8 mouse cellular contexts compared by ENCODE assay signal in the genomic region with DNA sequence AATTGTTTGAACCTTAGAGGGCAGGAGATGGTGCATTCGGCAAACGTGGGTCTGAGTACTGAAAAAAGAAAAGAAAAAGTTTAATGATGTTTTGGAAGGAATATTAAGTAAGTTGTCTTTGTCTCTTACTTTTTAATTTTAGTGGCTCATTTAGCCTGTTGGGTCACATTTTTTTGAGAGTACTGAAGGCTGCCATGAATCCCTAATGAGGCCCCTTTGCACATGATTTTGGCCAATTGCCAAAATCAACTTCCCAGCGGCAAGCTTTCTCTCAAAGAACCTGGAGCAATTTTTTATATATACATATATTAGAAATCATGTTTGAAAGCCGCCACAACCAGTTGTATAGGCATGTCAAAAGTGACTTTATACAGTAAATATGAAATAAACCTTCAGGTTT.
DNase-seq lines count a peak whose midpoint lies in the region; ATAC-seq and TF ChIP-seq lines count a peak whose summit lies in the region.

No protein-coding gene starts in this region.

- H3K9me3 ChIP-seq in forebrain, postnatal 0 days (ENCODE audit: low read length): no peaks in the 10 kb centered on the region
- no peaks in the 10 kb centered on the region for H3K9me3 ChIP-seq in intestine, postnatal 0 days (ENCODE audit: control insufficient read depth)

- H3K9ac ChIP-seq in forebrain, postnatal 0 days: peak overlapping the region; percentile 48
- H3K9ac ChIP-seq in intestine, postnatal 0 days (ENCODE audit: low read depth, low read length): no peak overlapping the region

- no peaks in the 10 kb centered on the region for H3K27me3 ChIP-seq in forebrain, postnatal 0 days (ENCODE audit: insufficient read depth, low read length)
- H3K27me3 ChIP-seq in intestine, postnatal 0 days (replicated peaks; ENCODE audit: control insufficient read depth, insufficient read depth, low read length): no peaks in the 10 kb centered on the region

- peak overlapping the region; percentile 48 for H3K4me2 ChIP-seq in forebrain, postnatal 0 days (ENCODE audit: low read depth)
- H3K4me2 ChIP-seq in intestine, postnatal 0 days (replicated peaks; ENCODE audit: low read depth): peak overlapping the region; percentile 54

- WGBS in lung, adult 2 months: 14% methylated on average over 4 of the region's 4 CpGs
- WGBS in forebrain, postnatal 0 days: 15% methylated on average over 4 of the region's 4 CpGs
- WGBS in intestine, postnatal 0 days: 39% methylated on average over 4 of the region's 4 CpGs

- no peaks in the 10 kb centered on the region for H3K36me3 ChIP-seq in forebrain, postnatal 0 days (ENCODE audit: insufficient read depth)
- H3K36me3 ChIP-seq in intestine, postnatal 0 days (ENCODE audit: control insufficient read depth, insufficient read depth): no peaks in the 10 kb centered on the region

- peak overlapping the region; percentile 93 for H3K27ac ChIP-seq in forebrain, postnatal 0 days (ENCODE audit: low read depth, low read length)
- no peak overlapping the region for H3K27ac ChIP-seq in intestine, postnatal 0 days (ENCODE audit: low read depth, low read length)

- no peak for TF ChIP-seq POLR2A in lung, adult 2 months (IDR thresholded peaks at IDR 0.05; ENCODE audit: borderline replicate concordance, extremely low read depth, low read depth, low read length)

- no peak for TF ChIP-seq CTCF in lung, adult 2 months (IDR thresholded peaks at IDR 0.05; ENCODE audit: insufficient read depth, low read length)
- TF ChIP-seq CTCF in forebrain, postnatal 0 days (IDR thresholded peaks at IDR 0.05; ENCODE audit: low read depth): no peak
- TF ChIP-seq CTCF in intestine, postnatal 0 days (IDR thresholded peaks at IDR 0.05; ENCODE audit: low read depth): no peak

- H3K4me1 ChIP-seq in lung, adult 2 months (ENCODE audit: control insufficient read depth, insufficient read depth, low read length): peaks cover 2% of the 10 kb centered on the region; the same call in 1 of the 2 replicates
- H3K4me1 ChIP-seq in forebrain, postnatal 0 days (ENCODE audit: insufficient read depth): no peaks in the 10 kb centered on the region
- H3K4me1 ChIP-seq in intestine, postnatal 0 days (replicated peaks; ENCODE audit: control insufficient read depth, insufficient read depth, low read length): no peaks in the 10 kb centered on the region

- no peak for DNase-seq in lung, adult 2 months
- DNase-seq in lung, postnatal 25 days (ENCODE audit: low spot score): no peak
- DNase-seq in forebrain, postnatal 0 days: peak; percentile 79
- DNase-seq in lung, postnatal 36 days: peak; percentile 31
- no peak for DNase-seq in thymus, postnatal 25 days
- DNase-seq in cerebellum, adult 11-12 months: no peak
- DNase-seq in ovary, postnatal 36 days (ENCODE audit: low spot score): no peak

- no peak for ATAC-seq in forebrain, postnatal 0 days
- ATAC-seq in intestine, postnatal 0 days: no peak

- peak overlapping the region; percentile 53 for H3K4me3 ChIP-seq in lung, adult 2 months (replicated peaks; ENCODE audit: extremely low read depth, low read depth, low read length)
- peak overlapping the region; percentile 44 for H3K4me3 ChIP-seq in forebrain, postnatal 0 days (ENCODE audit: low read depth, low read length)
- H3K4me3 ChIP-seq in intestine, postnatal 0 days (ENCODE audit: low read depth, low read length): peak overlapping the region; percentile 24

Comparison
In these comparisons a context has a peak if more than half of its experiments do, and no peak if none do; other contexts are left out.
1. DNase-seq: peak in forebrain, postnatal 0 days (single experiment) and lung, postnatal 36 days (single experiment); none in lung, adult 2 months (single experiment), lung, postnatal 25 days (single experiment), thymus, postnatal 25 days (single experiment), cerebellum, adult 11-12 months (single experiment) and ovary, postnatal 36 days (single experiment).
2. Peak in every context shown above with its lines, with median percentiles within 50 percentile points of each other: H3K4me3 ChIP-seq.